Mouse (Mus musculus): ENCODE measurements around the gene Mrtfa. TPM values are rescaled to one million over a fixed set of nuclear protein-coding genes. Genes with fewer than 3 reads are reported as not detected.

Gene Mrtfa
- polyA plus RNA-seq, 1 experiment from 2014 or later: 29.2 TPM

GRCm38 (mm10) chr15:81035417-81036162, 155.0 kb downstream of the Mrtfa start:
- no peaks in the 10 kb centered on the region for H3K36me3 ChIP-seq
- H3K4me1 ChIP-seq: peaks cover 16% of the 10 kb centered on the region
- H3K4me2 ChIP-seq (replicated peaks): no peak overlapping the region
- H3K27me3 ChIP-seq: no peaks in the 10 kb centered on the region
- no peaks in the 10 kb centered on the region for H3K9me3 ChIP-seq
- H3K9ac ChIP-seq (replicated peaks): no peak overlapping the region
- WGBS: 81% methylated on average over 12 of the region's 12 CpGs
- H3K27ac ChIP-seq (replicated peaks): no peak overlapping the region
- no peak overlapping the region for H3K4me3 ChIP-seq
- no peak for ATAC-seq (ENCODE audit: low FRiP score, low read depth)

GRCm38 (mm10) chr15:81034119-81034518, 156.4 kb downstream of the Mrtfa start:
- ATAC-seq (ENCODE audit: low FRiP score, low read depth): no peak
- WGBS: 82% methylated on average over 6 of the region's 6 CpGs
- Histone ChIP-seq H3K4me1 (peaks cover 16% of the 10 kb centered on the region), H3K36me3 (no peaks in the 10 kb centered on the region), H3K9me3 (no peaks in the 10 kb centered on the region), H3K4me2 (replicated peaks) (no peak overlapping the region), H3K27ac (replicated peaks) (no peak overlapping the region), H3K9ac (replicated peaks) (no peak overlapping the region), H3K27me3 (no peaks in the 10 kb centered on the region), H3K4me3 (no peak overlapping the region)

GRCm38 (mm10) chr15:81032941-81033629, 157.5 kb downstream of the Mrtfa start:
- ATAC-seq (ENCODE audit: low FRiP score, low read depth): no peak
- peaks cover 16% of the 10 kb centered on the region for H3K4me1 ChIP-seq
- no peak overlapping the region for H3K4me3 ChIP-seq
- no peaks in the 10 kb centered on the region for H3K9me3 ChIP-seq
- no peak overlapping the region for H3K4me2 ChIP-seq (replicated peaks)
- H3K27me3 ChIP-seq: no peaks in the 10 kb centered on the region
- 0 out of 2 replicates have a peak overlapping the region, but pooled peaks have one; percentile 8 for H3K27ac ChIP-seq (replicated peaks)
- no peak overlapping the region for H3K9ac ChIP-seq (replicated peaks)
- no peaks in the 10 kb centered on the region for H3K36me3 ChIP-seq
- 58% methylated on average over 9 of the region's 9 CpGs for WGBS

GRCm38 (mm10) chr15:81031611-81032010, 158.9 kb downstream of the Mrtfa start:
- H3K4me3 ChIP-seq: no peak overlapping the region
- WGBS: 87% methylated on average over 4 of the region's 4 CpGs
- no peak for ATAC-seq (ENCODE audit: low FRiP score, low read depth)

GRCm38 (mm10) chr15:81030891-81031425, 159.6 kb downstream of the Mrtfa start:
- H3K4me3 ChIP-seq: no peak overlapping the region
- peaks cover 16% of the 10 kb centered on the region for H3K4me1 ChIP-seq

More at GRCm38 (mm10) chr15:81031611-81032010, 158.9 kb downstream of the Mrtfa start:
- Histone ChIP-seq H3K4me2 (replicated peaks) (no peak overlapping the region), H3K9me3 (no peaks in the 10 kb centered on the region), H3K36me3 (no peaks in the 10 kb centered on the region), H3K27me3 (no peaks in the 10 kb centered on the region), H3K9ac (replicated peaks) (no peak overlapping the region), H3K27ac (replicated peaks) (no peak overlapping the region), H3K4me1 (peaks cover 16% of the 10 kb centered on the region)

GRCm38 (mm10) chr15:81027378-81028173, 163.0 kb downstream of the Mrtfa start:
- no peak overlapping the region for H3K27ac ChIP-seq (replicated peaks)
- 46% methylated on average over 8 of the region's 8 CpGs for WGBS
- H3K27me3 ChIP-seq: no peaks in the 10 kb centered on the region
- no peak overlapping the region for H3K4me2 ChIP-seq (replicated peaks)
- 0 out of 2 replicates have a peak, but pooled peaks have one; percentile 23 for ATAC-seq (ENCODE audit: low FRiP score, low read depth)
- H3K4me3 ChIP-seq: no peak overlapping the region
- H3K9ac ChIP-seq (replicated peaks): no peak overlapping the region
- H3K4me1 ChIP-seq: 0 out of 2 replicates have a peak, but pooled peaks cover 7% of the 10 kb centered on the region
- H3K36me3 ChIP-seq: peaks cover 6% of the 10 kb centered on the region; the same call in 1 of the 2 replicates
- no peaks in the 10 kb centered on the region for H3K9me3 ChIP-seq

More at GRCm38 (mm10) chr15:81030891-81031425, 159.6 kb downstream of the Mrtfa start:
- 63% methylated on average over 10 of the region's 10 CpGs for WGBS
- no peak overlapping the region for H3K9ac ChIP-seq (replicated peaks)
- no peak for ATAC-seq (ENCODE audit: low FRiP score, low read depth)
- H3K27me3 ChIP-seq: no peaks in the 10 kb centered on the region
- H3K27ac ChIP-seq (replicated peaks): no peak overlapping the region
- H3K9me3 ChIP-seq: no peaks in the 10 kb centered on the region
- no peak overlapping the region for H3K4me2 ChIP-seq (replicated peaks)
- no peaks in the 10 kb centered on the region for H3K36me3 ChIP-seq

- H3K4me2 ChIP-seq (replicated peaks): no peak overlapping the region
- peaks cover 13% of the 10 kb centered on the region for H3K36me3 ChIP-seq
- H3K4me3 ChIP-seq: no peak overlapping the region
- 0 out of 2 replicates have a peak, but pooled peaks cover 7% of the 10 kb centered on the region for H3K4me1 ChIP-seq
- 91% methylated on average over 5 of the region's 5 CpGs for WGBS
- ATAC-seq (ENCODE audit: low FRiP score, low read depth): no peak
- no peak overlapping the region for H3K9ac ChIP-seq (replicated peaks)
- no peaks in the 10 kb centered on the region for H3K27me3 ChIP-seq
- no peaks in the 10 kb centered on the region for H3K9me3 ChIP-seq
- no peak overlapping the region for H3K27ac ChIP-seq (replicated peaks)
These were observed 163.7 kb downstream of the Mrtfa start for GRCm38 (mm10) chr15:81026901-81027300.

- no peaks in the 10 kb centered on the region for H3K27me3 ChIP-seq
- peaks cover 43% of the 10 kb centered on the region for H3K36me3 ChIP-seq
- no peak overlapping the region for H3K9ac ChIP-seq (replicated peaks)
- H3K4me1 ChIP-seq: no peaks in the 10 kb centered on the region
- H3K4me2 ChIP-seq (replicated peaks): no peak overlapping the region
- no peak for ATAC-seq (ENCODE audit: low FRiP score, low read depth)
- 95% methylated on average over 9 of the region's 9 CpGs for WGBS
- no peak overlapping the region for H3K27ac ChIP-seq (replicated peaks)
- no peak overlapping the region for H3K4me3 ChIP-seq
- no peaks in the 10 kb centered on the region for H3K9me3 ChIP-seq
These were observed 166.7 kb downstream of the Mrtfa start for GRCm38 (mm10) chr15:81023842-81024241.

- H3K9ac ChIP-seq (replicated peaks): no peak overlapping the region
- WGBS: 93% methylated on average over 7 of the region's 7 CpGs
- no peaks in the 10 kb centered on the region for H3K9me3 ChIP-seq
- peaks cover 57% of the 10 kb centered on the region for H3K36me3 ChIP-seq
- H3K4me1 ChIP-seq: no peaks in the 10 kb centered on the region
- H3K27me3 ChIP-seq: no peaks in the 10 kb centered on the region
- H3K27ac ChIP-seq (replicated peaks): no peak overlapping the region
- ATAC-seq (ENCODE audit: low FRiP score, low read depth): no peak
- H3K4me3 ChIP-seq: no peak overlapping the region
- no peak overlapping the region for H3K4me2 ChIP-seq (replicated peaks)
These were observed 168.1 kb downstream of the Mrtfa start for GRCm38 (mm10) chr15:81022437-81022836.

- ATAC-seq (ENCODE audit: low FRiP score, low read depth): no peak
- no peak overlapping the region for H3K27ac ChIP-seq (replicated peaks)
- no peaks in the 10 kb centered on the region for H3K4me1 ChIP-seq
- no peak overlapping the region for H3K4me3 ChIP-seq
- no peak overlapping the region for H3K4me2 ChIP-seq (replicated peaks)
- peaks cover 68% of the 10 kb centered on the region for H3K36me3 ChIP-seq
- 92% methylated on average over 6 of the region's 6 CpGs for WGBS
- H3K27me3 ChIP-seq: no peaks in the 10 kb centered on the region
- H3K9ac ChIP-seq (replicated peaks): no peak overlapping the region
- no peaks in the 10 kb centered on the region for H3K9me3 ChIP-seq
These were observed 169.2 kb downstream of the Mrtfa start for GRCm38 (mm10) chr15:81021377-81021776.

GRCm38 (mm10) chr15:81017308-81017707, 173.2 kb downstream of the Mrtfa start:
- Histone ChIP-seq H3K27me3 (no peaks in the 10 kb centered on the region), H3K36me3 (peaks cover 98% of the 10 kb centered on the region), H3K4me3 (no peak overlapping the region), H3K4me2 (replicated peaks) (no peak overlapping the region), H3K9ac (replicated peaks) (no peak overlapping the region), H3K4me1 (no peaks in the 10 kb centered on the region), H3K9me3 (no peaks in the 10 kb centered on the region), H3K27ac (replicated peaks) (no peak overlapping the region)
- 94% methylated on average over 7 of the region's 7 CpGs for WGBS
- ATAC-seq (ENCODE audit: low FRiP score, low read depth): no peak

Data from midbrain, embryonic 12.5 days (tissue).